Mouse (Mus musculus): ENCODE measurements around the gene St14.

St14 gene

GRCm38 (mm10) chr9:31122464-31123030, 9.1 kb downstream of the St14 start:
- no peak for DNase-seq (ENCODE audit: low spot score)

DNA sequence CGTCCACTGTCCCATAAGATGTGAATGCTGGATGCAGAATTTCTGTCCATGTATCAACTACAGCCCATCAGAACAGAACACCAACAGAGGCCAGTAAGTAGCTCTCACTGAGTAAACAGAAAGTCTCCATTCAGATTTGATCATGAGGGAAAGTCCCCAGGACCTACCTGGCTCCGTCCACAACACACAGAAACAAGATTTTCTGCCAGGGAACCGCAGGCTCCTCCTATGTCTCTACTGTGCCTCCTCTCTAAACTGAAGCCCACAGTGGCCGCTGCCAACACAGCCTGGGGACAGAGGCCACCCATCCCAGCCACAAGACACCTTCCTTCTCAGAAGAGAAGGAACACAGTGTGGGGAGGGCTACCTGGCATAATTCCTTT, 11.1 kb downstream of the St14 start:
- no peak for DNase-seq (ENCODE audit: low spot score)

- DNase-seq (ENCODE audit: low spot score) = peak; percentile 42
Measured at GRCm38 (mm10) chr9:31119882-31120532, 11.6 kb downstream of the St14 start.

DNA sequence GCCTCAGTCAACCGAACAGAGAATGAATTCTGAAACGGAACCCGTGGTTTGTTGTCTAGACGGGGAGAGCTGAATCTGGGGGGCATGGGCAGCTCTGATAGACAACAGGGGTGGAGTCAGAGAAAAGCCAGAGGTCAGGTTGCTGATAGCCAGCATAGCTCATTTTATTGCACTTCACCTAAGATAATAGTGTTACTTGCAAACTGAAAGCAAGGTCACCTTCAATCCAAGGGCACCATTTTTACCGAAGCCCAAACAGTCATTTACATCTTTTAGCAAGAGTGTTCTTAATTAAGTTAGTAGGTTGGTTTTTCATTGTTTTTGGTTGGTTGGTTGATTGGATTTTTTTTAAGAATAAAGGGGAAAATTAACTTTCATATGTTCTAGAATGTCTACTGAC, 12.2 kb downstream of the St14 start:
- DNase-seq (ENCODE audit: low spot score) = no peak

DNA sequence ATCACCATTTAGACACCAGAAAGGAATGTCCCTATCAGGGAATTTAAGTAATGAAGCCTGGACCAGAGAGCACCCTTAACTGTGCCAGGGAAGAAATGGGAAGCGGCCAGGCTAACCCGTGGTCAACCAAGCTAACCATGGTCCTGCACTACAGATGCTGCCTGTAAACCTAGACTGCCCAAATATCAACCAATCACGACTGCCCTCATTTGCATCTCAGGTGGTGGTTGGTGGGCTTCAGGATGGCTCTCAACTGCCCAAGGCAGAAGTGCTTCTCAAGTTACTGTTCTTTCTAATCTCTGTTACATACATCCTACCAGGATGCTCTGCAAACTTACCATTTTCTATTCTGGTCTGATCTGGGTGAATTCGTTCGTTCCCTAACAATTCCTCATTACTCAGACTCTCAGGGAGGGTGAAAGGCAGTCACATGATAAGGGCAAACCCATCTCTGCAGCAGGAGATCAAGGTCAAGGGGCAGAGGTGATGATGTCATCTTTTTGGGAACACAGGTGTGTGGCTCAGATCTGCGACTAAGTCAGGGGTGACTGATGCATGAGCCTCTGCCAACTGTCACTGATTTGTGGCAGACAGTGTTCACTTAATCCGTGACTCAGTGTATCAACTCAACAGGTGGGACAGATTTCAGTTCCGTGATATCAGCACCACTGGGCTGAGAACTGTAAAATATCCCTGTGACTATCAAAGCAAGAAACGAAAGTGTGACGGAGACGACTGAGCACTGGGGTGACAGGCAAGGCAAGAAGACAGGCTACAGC, 12.9 kb downstream of the St14 start:
- peak; percentile 70 for DNase-seq (ENCODE audit: low spot score)

DNA sequence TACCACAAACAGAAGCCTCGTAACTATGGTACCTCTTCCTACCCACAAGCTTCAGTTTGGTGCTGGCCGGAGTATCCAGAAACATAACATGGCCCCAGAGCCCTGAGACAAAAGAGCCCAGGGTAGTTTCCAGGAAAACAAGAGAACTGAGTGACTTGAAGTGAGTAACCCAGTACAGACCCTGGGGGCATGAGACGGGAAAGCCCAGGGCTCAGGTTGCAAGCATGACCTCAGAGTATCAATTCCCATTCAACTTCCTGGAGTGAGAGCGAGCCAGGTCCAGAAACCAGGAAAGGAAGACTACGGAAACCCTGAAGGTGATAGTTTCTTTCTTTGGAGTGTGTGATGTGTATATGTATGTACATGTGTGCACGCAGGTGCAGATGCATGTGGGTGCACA, 14.2 kb downstream of the St14 start:
- DNase-seq (ENCODE audit: low spot score) = no peak

GRCm38 (mm10) chr9:31117088-31117487, 14.6 kb downstream of the St14 start:
- no peak for DNase-seq (ENCODE audit: low spot score)

GRCm38 (mm10) chr9:31115586-31115985, 16.1 kb downstream of the St14 start:
- no peak for DNase-seq (ENCODE audit: low spot score)

GRCm38 (mm10) chr9:31108464-31108863, 23.2 kb downstream of the St14 start:
- DNase-seq (ENCODE audit: low spot score) = no peak

DNA sequence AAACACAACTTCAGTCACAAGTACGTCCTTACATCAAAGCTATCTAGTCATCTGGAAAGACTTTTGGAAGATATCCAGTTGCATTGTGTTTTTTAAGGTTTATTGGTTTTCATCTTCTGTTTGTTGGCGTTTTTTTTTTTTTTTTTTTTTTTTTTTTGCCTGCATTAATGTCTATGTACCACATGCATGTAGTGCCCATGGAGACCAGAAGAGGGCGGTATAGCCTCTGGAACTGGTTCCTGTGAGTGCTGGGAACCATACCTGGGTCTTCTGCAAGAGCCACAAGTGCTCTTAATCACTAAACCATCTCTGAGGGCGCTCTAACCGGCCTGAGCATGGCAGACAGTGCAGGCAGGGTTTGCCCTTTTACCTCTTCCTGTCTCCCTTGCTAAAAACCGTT, 33.5 kb downstream of the St14 start:
- no peak for DNase-seq (ENCODE audit: low spot score)

- DNase-seq (ENCODE audit: low spot score) = no peak
Measured at GRCm38 (mm10) chr9:31097088-31098082, 34.3 kb downstream of the St14 start.

DNA sequence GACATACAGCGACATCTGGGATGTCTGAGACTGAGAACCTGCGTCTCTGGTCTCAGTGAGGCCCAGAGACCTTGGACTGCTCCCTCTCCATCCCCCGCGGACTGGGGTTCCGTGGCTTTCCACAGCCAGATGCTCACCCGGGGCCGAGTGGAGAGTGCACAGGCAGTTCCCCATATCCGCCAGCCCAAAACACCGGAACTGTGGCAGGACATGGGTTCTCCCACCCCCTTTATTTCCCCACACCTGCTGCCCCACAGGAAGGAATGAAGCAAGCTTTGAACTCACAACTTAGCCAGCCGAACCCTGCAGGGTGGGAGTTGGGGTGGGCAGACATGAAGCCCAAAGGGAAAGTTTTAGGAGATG, 38.8 kb downstream of the St14 start:
- no peak for DNase-seq (ENCODE audit: low spot score)

GRCm38 (mm10) chr9:31092111-31092832, 39.4 kb downstream of the St14 start:
- DNase-seq (ENCODE audit: low spot score) = no peak

DNA sequence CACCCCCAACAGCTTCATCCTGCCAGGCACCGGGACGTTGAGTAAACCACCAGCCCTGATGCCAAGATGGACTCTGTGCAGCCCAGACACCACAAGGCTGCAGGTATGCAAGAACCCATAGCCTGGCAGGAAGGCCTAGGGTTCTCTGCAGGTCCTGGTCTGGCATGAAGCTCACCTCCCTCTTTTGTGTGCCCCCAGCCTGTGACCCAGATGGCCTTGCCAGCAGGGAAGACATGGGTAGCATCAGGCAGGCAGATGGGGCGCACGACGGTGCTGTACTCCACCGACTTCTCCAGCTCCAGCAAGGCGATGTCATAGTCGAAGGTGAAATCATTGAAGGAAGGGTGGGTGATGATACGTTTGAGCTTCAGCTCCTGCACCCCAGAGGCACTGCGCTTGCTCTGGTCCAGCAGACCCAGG, 40.5 kb downstream of the St14 start:
- DNase-seq (ENCODE audit: low spot score) = no peak

GRCm38 (mm10) chr9:31090081-31091023, 41.3 kb downstream of the St14 start:
- DNase-seq (ENCODE audit: low spot score) = no peak

DNA sequence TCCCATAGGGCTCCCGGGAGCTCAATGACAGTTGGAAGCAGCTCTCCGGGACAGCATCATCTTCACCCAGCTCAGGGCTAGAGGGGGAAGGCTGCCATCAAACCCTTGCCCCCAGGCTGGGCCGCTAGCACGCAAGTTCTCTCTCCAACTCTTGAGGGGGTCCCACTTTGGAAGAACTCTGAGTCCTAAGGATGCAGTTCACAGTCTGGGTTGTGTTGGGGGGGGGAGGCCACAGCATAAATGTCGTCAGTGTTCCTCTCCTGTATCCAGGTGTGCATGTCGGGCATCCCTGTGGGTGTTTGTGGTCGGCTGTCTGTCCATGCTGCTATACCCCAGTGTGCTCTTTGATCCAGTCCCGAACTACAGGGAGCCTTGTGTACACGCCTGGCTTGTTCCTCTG, 42.1 kb downstream of the St14 start:
- no peak for DNase-seq (ENCODE audit: low spot score)

DNA sequence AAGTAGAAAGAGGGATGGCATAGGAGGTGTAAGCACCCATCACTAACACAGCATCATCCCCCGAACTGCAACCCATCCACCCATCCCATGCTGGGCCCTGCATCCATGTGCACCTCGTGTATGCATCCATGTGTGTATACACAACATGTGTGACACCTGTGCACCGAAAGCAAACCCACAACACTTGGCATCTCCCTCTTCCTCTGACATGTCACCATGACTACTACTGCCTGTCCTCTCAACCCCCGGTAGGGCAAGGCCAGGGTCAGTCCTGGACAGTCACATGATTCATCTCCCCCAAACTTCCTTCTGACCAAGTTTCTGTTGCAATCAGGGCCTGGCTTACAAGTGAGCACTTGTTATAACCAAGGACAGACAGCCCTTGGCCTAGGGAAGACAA, 42.8 kb downstream of the St14 start:
- DNase-seq (ENCODE audit: low spot score) = no peak

GRCm38 (mm10) chr9:31088116-31088515, 43.5 kb downstream of the St14 start:
- no peak for DNase-seq (ENCODE audit: low spot score)

DNA sequence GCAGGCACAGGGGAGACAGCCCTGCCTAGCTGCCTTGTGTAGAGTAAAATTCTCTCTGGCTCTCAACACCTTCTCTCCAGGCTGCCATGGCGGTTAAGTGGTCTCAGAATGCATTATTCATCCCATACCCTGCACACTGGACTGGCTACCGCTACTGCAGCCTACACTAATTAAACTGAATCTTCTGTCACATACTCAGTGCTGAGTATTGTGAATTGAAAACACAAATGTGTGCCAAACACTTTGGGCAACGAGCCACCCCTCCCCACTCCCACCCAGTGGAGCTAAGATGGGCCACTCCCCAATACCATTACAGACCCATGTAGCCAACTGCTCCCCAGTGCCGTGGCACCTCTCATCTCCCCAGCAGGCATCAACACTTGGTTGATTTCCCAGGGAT, 44.2 kb downstream of the St14 start:
- DNase-seq (ENCODE audit: low spot score) = no peak

DNA sequence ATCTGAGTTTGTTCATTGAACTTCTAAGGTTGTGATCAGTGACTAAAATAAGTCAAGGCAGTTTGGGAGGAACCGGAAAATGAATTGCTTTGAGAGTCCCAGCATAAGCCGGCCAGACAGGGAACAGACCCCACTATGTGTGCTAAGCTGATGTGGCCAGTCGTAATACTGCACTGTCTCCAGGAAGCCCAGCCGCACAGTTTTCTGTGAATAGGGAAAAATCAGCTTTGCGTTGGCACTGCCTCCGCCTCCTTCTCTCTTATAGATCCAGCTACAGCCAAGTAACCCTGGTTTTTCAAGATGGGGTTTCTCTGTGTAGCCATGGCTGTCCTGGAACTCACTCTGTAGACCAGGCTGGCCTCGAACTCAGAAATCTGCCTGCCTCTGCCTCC, 44.9 kb downstream of the St14 start:
- DNase-seq (ENCODE audit: low spot score) = no peak

Data from yolk sac, embryonic 10.5 days (tissue).